Mouse (Mus musculus): Measurements from ENCODE around the gene Acyp2. TPM values are rescaled to one million over a fixed set of nuclear protein-coding genes. Genes with fewer than 3 reads are reported as not detected.
A peak's percentile ranks its signal among the peaks of the same experiment; 100 is the strongest.

The Acyp2 gene
- polyA plus RNA-seq, 1 experiment = 0.28 TPM

GRCm38 (mm10) chr11:30613916-30614546 lies 35.4 kb downstream of the Acyp2 start:
- peak; percentile 55 for TF ChIP-seq GATA1 (IDR thresholded peaks at IDR 0.05; ENCODE audit: low read length)

GRCm38 (mm10) chr11:30612699-30613098 lies 36.7 kb downstream of the Acyp2 start:
- no peak for TF ChIP-seq GATA1 (IDR thresholded peaks at IDR 0.05; ENCODE audit: low read length)

- no peak for TF ChIP-seq GATA1 (IDR thresholded peaks at IDR 0.05; ENCODE audit: low read length)
Observed at GRCm38 (mm10) chr11:30609247-30609646, 40.1 kb downstream of the Acyp2 start.

- TF ChIP-seq GATA1 (IDR thresholded peaks at IDR 0.05; ENCODE audit: low read length) = no peak
Observed at GRCm38 (mm10) chr11:30607587-30608518, 41.5 kb downstream of the Acyp2 start.

GRCm38 (mm10) chr11:30597259-30597658 lies 52.1 kb downstream of the Acyp2 start:
- no peak for TF ChIP-seq GATA1 (IDR thresholded peaks at IDR 0.05; ENCODE audit: low read length)

- TF ChIP-seq GATA1 (IDR thresholded peaks at IDR 0.05; ENCODE audit: low read length) = no peak
Observed at GRCm38 (mm10) chr11:30580008-30580407, 69.4 kb downstream of the Acyp2 start.

GRCm38 (mm10) chr11:30578931-30579330 lies 70.5 kb downstream of the Acyp2 start:
- TF ChIP-seq GATA1 (IDR thresholded peaks at IDR 0.05; ENCODE audit: low read length) = no peak

GRCm38 (mm10) chr11:30572790-30573395 lies 76.5 kb downstream of the Acyp2 start:
- TF ChIP-seq GATA1 (IDR thresholded peaks at IDR 0.05; ENCODE audit: low read length) = no peak

- TF ChIP-seq GATA1 (IDR thresholded peaks at IDR 0.05; ENCODE audit: low read length) = no peak
Observed at GRCm38 (mm10) chr11:30570568-30570967, 78.8 kb downstream of the Acyp2 start.

GRCm38 (mm10) chr11:30560215-30560614 lies 89.2 kb downstream of the Acyp2 start:
- TF ChIP-seq GATA1 (IDR thresholded peaks at IDR 0.05; ENCODE audit: low read length) = no peak

GRCm38 (mm10) chr11:30553408-30553807 lies 96.0 kb downstream of the Acyp2 start:
- no peak for TF ChIP-seq GATA1 (IDR thresholded peaks at IDR 0.05; ENCODE audit: low read length)

- TF ChIP-seq GATA1 (IDR thresholded peaks at IDR 0.05; ENCODE audit: low read length) = no peak
Observed at GRCm38 (mm10) chr11:30517133-30517532, 132.3 kb downstream of the Acyp2 start.

- TF ChIP-seq GATA1 (IDR thresholded peaks at IDR 0.05; ENCODE audit: low read length) = no peak
Observed at GRCm38 (mm10) chr11:30508178-30508577, 141.2 kb downstream of the Acyp2 start.

- TF ChIP-seq GATA1 (IDR thresholded peaks at IDR 0.05; ENCODE audit: low read length) = no peak
Observed at GRCm38 (mm10) chr11:30498738-30499355, 150.5 kb downstream of the Acyp2 start.

- TF ChIP-seq GATA1 (IDR thresholded peaks at IDR 0.05; ENCODE audit: low read length) = no peak
Observed at GRCm38 (mm10) chr11:30497151-30497550, 152.2 kb downstream of the Acyp2 start.
